Mouse (Mus musculus): ENCODE measurements at regions not wholly inside any gene's neighbourhood (a gene's known extent, or its start where the extent isn't known, plus 50 kb on each side); places are given as distances from the start of the nearest gene placed in this dataset.

GRCm38 (mm10) chr3:131882667-131883066, 202.4 kb upstream of the Dkk2 start:
- TF ChIP-seq CTCF (IDR thresholded peaks at IDR 0.05; ENCODE audit: low read depth, low read length) (no peak), POLR2A (IDR thresholded peaks at IDR 0.05; ENCODE audit: borderline replicate concordance, low read depth, low read length) (no peak)
